8 mouse cellular contexts compared by ENCODE assay signal in genomic region chr5:64805873-64806505, GRCm38 (mm10). TPM values are rescaled to one million over a fixed set of nuclear protein-coding genes. Genes with fewer than 3 reads are reported as not detected.
A peak's percentile ranks its signal among the peaks of the same experiment; 100 is the strongest.
DNase-seq lines count a peak whose midpoint lies in the region; ATAC-seq lines count a peak whose summit lies in the region.

No protein-coding gene starts in this region.

- no peak for ATAC-seq in embryonic facial prominence, embryonic 11.5 days (replicated peaks; ENCODE audit: insufficient number of reproducible peaks, low FRiP score, low TSS enrichment, low read depth)
- ATAC-seq in heart, embryonic 16.5 days (replicated peaks; ENCODE audit: extremely low read depth, insufficient read depth, low FRiP score) = 0 out of 2 replicates have a peak, but pooled peaks have one; percentile 7

- no peaks in the 10 kb centered on the region for H3K27me3 ChIP-seq in embryonic facial prominence, embryonic 11.5 days (ENCODE audit: control insufficient read depth, insufficient read depth, low read length)
- no peaks in the 10 kb centered on the region for H3K27me3 ChIP-seq in heart, embryonic 16.5 days (ENCODE audit: control insufficient read depth, insufficient read depth, low read length)
- H3K27me3 ChIP-seq in splenic B cell, adult 2 months (ENCODE audit: control insufficient read depth, insufficient read depth, low read length, poor library complexity, severe bottlenecking) = no peaks in the 10 kb centered on the region

- peak overlapping the region; percentile 87 for H3K27ac ChIP-seq in embryonic facial prominence, embryonic 11.5 days (replicated peaks; ENCODE audit: low read depth, low read length)
- peak overlapping the region; percentile 91 for H3K27ac ChIP-seq in heart, embryonic 16.5 days (ENCODE audit: low read length)
- peak overlapping the region; percentile 72 for H3K27ac ChIP-seq in macrophage

- DNase-seq in 416B (ENCODE audit: low read depth) (peak; percentile 88), MN1 (ENCODE audit: low spot score) (peak; percentile 75)
- peak; percentile 89 for DNase-seq in embryonic facial prominence, embryonic 11.5 days (ENCODE audit: low spot score)
- DNase-seq in kidney, postnatal 10 days = peak; percentile 85
- DNase-seq in splenic B cell, adult 2 months (ENCODE audit: low read depth, low spot score) = peak; percentile 61
- no peak for DNase-seq in cerebellum, adult 9-10 months

- no peaks in the 10 kb centered on the region for H3K36me3 ChIP-seq in embryonic facial prominence, embryonic 11.5 days (replicated peaks; ENCODE audit: control insufficient read depth, insufficient read depth, low read depth, low read length)
- no peaks in the 10 kb centered on the region for H3K36me3 ChIP-seq in heart, embryonic 16.5 days (ENCODE audit: control insufficient read depth, insufficient read depth)
- peaks cover 8% of the 10 kb centered on the region; the same call in 1 of the 2 replicates for H3K36me3 ChIP-seq in macrophage (ENCODE audit: inconsistent target)
- 0 out of 2 replicates have a peak, but pooled peaks cover 3% of the 10 kb centered on the region for H3K36me3 ChIP-seq in splenic B cell, adult 2 months (ENCODE audit: control insufficient read depth, insufficient read depth, low read length, poor library complexity, severe bottlenecking)

- H3K4me3 ChIP-seq in embryonic facial prominence, embryonic 11.5 days (ENCODE audit: low read depth, low read length) = peak overlapping the region; percentile 26
- peak overlapping the region; percentile 57 for H3K4me3 ChIP-seq in heart, embryonic 16.5 days (ENCODE audit: low read length)
- peak overlapping the region; percentile 72 for H3K4me3 ChIP-seq in macrophage (ENCODE audit: inconsistent target)

- peak overlapping the region; percentile 51 for H3K4me2 ChIP-seq in embryonic facial prominence, embryonic 11.5 days (ENCODE audit: low read depth, low read length)
- H3K4me2 ChIP-seq in heart, embryonic 16.5 days (ENCODE audit: low read depth, low read length) = peak overlapping the region; percentile 77

- 1% methylated on average over 7 of the region's 7 CpGs for WGBS in embryonic facial prominence, embryonic 11.5 days
- WGBS in heart, embryonic 16.5 days = 7% methylated on average over 7 of the region's 7 CpGs
- WGBS in macrophage (ENCODE audit: missing documents) = 2% methylated on average over 7 of the region's 7 CpGs

- H3K79me2 ChIP-seq in macrophage (ENCODE audit: inconsistent target) = peaks cover 73% of the 10 kb centered on the region

- peak overlapping the region; percentile 67 for H3K9ac ChIP-seq in embryonic facial prominence, embryonic 11.5 days (replicated peaks; ENCODE audit: low read length)
- peak overlapping the region; percentile 72 for H3K9ac ChIP-seq in heart, embryonic 16.5 days (ENCODE audit: low read length)

- H3K9me3 ChIP-seq in embryonic facial prominence, embryonic 11.5 days (replicated peaks; ENCODE audit: control insufficient read depth, low read length) = no peaks in the 10 kb centered on the region
- no peaks in the 10 kb centered on the region for H3K9me3 ChIP-seq in heart, embryonic 16.5 days (replicated peaks; ENCODE audit: control insufficient read depth, low read length)

- H3K4me1 ChIP-seq in embryonic facial prominence, embryonic 11.5 days (ENCODE audit: control insufficient read depth, insufficient read depth, low read length) = peaks cover 10% of the 10 kb centered on the region
- peaks cover 55% of the 10 kb centered on the region for H3K4me1 ChIP-seq in heart, embryonic 16.5 days (ENCODE audit: control insufficient read depth, insufficient read depth, low read length)

RNA-seq across cellular contexts. Expression of gene Klf3, which starts 2.8 kb away (rescaled TPM):
- polyA plus RNA-seq in embryonic facial prominence, embryonic 11.5 days (2014; fragmentation: Nextera tagmentation; extraction: Ambion mirVana) = 31.5 and 34.6 TPM in 2 replicates
- polyA plus RNA-seq in heart, embryonic 16.5 days (2015; fragmentation: Nextera tagmentation; extraction: Ambion mirVana) = 41.2 and 41.9 TPM in 2 replicates
- 100 to 1,000 TPM in 19 of 26 experiments, 10 to 100 TPM in 7; 48.3 to 365 (median 123) TPM for total RNA-seq in macrophage (2018; cell fraction: chromatin; rRNA removed)
- total RNA-seq in macrophage (2018; cell fraction: cytosol; rRNA removed) = 100 to 1,000 TPM in 1 of 26 experiments, 10 to 100 TPM in 25; 45.5 to 118 (median 57.3) TPM
- total RNA-seq in macrophage (2018; cell fraction: nucleus; rRNA removed) = 100 to 1,000 TPM in 21 of 26 experiments, 10 to 100 TPM in 5; 67.6 to 296 (median 126) TPM
- 28.7 to 50.9 TPM (median 35.8 TPM) in 3 replicates for polyA plus RNA-seq in macrophage (2018)
